Mouse (Mus musculus) ES-Bruce4 (cell line): ENCODE measurements around the gene Jmjd1c. TPM values are rescaled to one million over a fixed set of nuclear protein-coding genes. Genes with fewer than 3 reads are reported as not detected.

Experiments used
- H3K27ac ChIP-seq: 2 replicates; pipeline ENCODE4 v1.5.1; 2012; ENCODE audit warnings: low read length, inconsistent platforms; ENCODE audit not compliant: insufficient read depth
- H3K27me3 ChIP-seq: 2 replicates; pipeline ENCODE4 v1.6.1; 2012; ENCODE audit warnings: mild to moderate bottlenecking, low read length, inconsistent platforms; ENCODE audit not compliant: control insufficient read depth, poor library complexity, insufficient read depth, severe bottlenecking
- H3K36me3 ChIP-seq: 2 replicates; pipeline ENCODE4 v1.6.1; 2012; ENCODE audit warnings: inconsistent platforms, mild to moderate bottlenecking, low read length, moderate library complexity; ENCODE audit not compliant: control insufficient read depth, poor library complexity, insufficient read depth, severe bottlenecking
- H3K4me1 ChIP-seq: one replicate; pipeline ENCODE4 v1.8.1; 2011; ENCODE audit warnings: low read length; ENCODE audit not compliant: control insufficient read depth, insufficient read depth
- H3K4me3 ChIP-seq: 2 replicates; pipeline ENCODE4 v1.5.1; 2011; ENCODE audit warnings: low read depth, mild to moderate bottlenecking, low read length
- H3K9ac ChIP-seq: 2 replicates; pipeline ENCODE4 v1.6.1; 2012; ENCODE audit warnings: low read depth, mild to moderate bottlenecking, inconsistent platforms; ENCODE audit not compliant: poor library complexity, severe bottlenecking
- H3K9me3 ChIP-seq: replicated peaks from 2 replicates; pipeline ENCODE4 v1.6.1; 2012; ENCODE audit warnings: mild to moderate bottlenecking, low read length, inconsistent platforms; ENCODE audit not compliant: control insufficient read depth, poor library complexity, insufficient read depth, severe bottlenecking
- CTCF ChIP-seq: IDR thresholded peaks from one replicate; pipeline ENCODE4 v1.8.1; 2011; ENCODE audit warnings: low read depth, low read length
- EP300 ChIP-seq: IDR thresholded peaks from 2 replicates; pipeline ENCODE4 v1.6.1; 2011; ENCODE audit warnings: low read depth, low read length; ENCODE audit not compliant: insufficient read depth
- POLR2A ChIP-seq: IDR thresholded peaks from one replicate; pipeline ENCODE4 v1.8.1; 2011; ENCODE audit warnings: low read length; ENCODE audit not compliant: insufficient read depth
- polyA plus RNA-seq: library from polyadenylated mRNA; stranded (reverse); fragments of >200 nt; gene quantifications from 2 replicates; pipeline ENCODE4 v1.2.4, GENCODE M21; 2011; ENCODE audit warnings: low read depth; ENCODE audit not compliant: missing spikeins, insufficient read depth, insufficient read length

Jmjd1c gene
- polyA plus RNA-seq, 1 experiment: 141 TPM

GRCm38 (mm10) chr10:67104543-67104942, 8.6 kb downstream of the Jmjd1c start:
- H3K9ac ChIP-seq: peak overlapping the region; percentile 49
- peak; percentile 69; the same call in 1 of the 2 replicates for TF ChIP-seq EP300
- no peak for TF ChIP-seq CTCF
- no peak for TF ChIP-seq POLR2A
- peak overlapping the region; percentile 23; the same call in 1 of the 2 replicates for H3K4me3 ChIP-seq
- peaks cover 9% of the 10 kb centered on the region for H3K36me3 ChIP-seq
- H3K27ac ChIP-seq: no peak overlapping the region; the same call in 1 of the 2 replicates
- peaks cover 2% of the 10 kb centered on the region for H3K4me1 ChIP-seq
- no peaks in the 10 kb centered on the region for H3K9me3 ChIP-seq
- no peaks in the 10 kb centered on the region for H3K27me3 ChIP-seq

DNA sequence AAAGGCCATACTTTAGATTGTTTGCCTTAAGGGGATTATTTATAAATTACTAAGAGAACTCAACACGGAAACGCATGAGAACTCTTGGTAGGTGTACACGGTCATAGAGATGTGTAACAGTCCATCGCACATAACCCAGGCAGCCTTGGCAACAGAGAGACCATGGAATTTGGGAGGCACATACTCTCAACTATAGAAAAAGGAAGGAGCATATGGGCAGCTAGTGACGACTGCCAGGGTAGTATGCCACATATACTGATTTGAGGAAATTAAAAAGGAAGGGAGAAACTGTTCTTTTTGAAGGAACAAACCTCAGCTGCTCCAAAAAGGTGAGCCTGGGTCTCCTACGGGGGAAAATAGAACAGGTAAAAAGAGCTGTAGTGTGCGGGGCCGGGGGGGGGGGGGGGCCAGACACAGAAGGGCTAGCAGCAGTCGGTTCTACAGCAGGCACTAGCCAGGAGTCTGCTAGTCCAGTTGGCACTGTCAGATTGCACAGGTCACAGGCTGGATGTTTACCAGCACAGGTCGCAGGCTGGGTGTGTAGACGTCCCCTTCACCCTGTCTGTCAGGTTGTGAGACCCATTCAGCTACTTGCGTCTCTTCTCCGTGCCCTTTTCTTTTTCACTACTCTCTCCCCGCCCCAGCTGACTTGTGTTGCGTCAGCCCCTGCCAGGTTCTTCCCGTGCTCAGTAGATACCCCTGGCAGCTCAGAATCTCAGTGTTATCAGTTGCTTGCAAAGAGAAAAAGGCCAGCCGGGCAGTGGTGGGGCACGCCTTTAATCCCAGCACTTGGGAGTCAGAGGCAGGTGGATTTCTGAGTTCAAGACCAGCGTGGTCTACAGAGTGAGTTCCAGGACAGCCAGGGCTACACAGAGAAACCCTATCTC, 9.6 kb downstream of the Jmjd1c start:
- peak; percentile 36; the same call in 1 of the 2 replicates for TF ChIP-seq EP300
- TF ChIP-seq POLR2A: no peak
- peak overlapping the region; percentile 66 for H3K27ac ChIP-seq

DNA sequence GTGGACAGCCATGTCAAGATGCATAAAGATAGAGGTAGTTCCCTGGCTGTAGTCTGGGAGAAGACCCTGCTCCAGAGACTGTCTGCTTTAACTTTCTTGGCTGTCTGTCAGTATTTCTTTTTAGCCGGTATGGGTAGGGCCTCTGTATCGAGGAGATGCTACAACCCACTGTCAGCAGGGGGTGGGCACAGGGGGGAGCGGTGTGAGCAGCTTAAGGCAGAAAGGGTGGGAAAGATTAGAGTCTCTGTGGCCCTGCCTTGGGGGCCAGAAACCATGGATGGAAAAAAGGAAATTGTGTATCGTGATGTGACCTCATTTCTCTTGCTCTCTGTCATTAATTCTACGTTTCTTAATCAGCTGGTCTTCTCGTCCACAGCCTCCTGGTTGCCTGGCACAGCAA, 10.5 kb downstream of the Jmjd1c start:
- Histone ChIP-seq H3K27ac (peak overlapping the region; percentile 66), H3K9ac (peak overlapping the region; percentile 50; the same call in 1 of the 2 replicates), H3K9me3 (no peaks in the 10 kb centered on the region), H3K4me3 (peak overlapping the region; percentile 4; the same call in 1 of the 2 replicates), H3K27me3 (no peaks in the 10 kb centered on the region), H3K36me3 (peaks cover 9% of the 10 kb centered on the region), H3K4me1 (peaks cover 2% of the 10 kb centered on the region)
- TF ChIP-seq EP300: no peak
- no peak for TF ChIP-seq POLR2A
- no peak for TF ChIP-seq CTCF

More for the DNA sequence above, 9.6 kb downstream of the Jmjd1c start:
- Histone ChIP-seq H3K4me3 (peak overlapping the region; percentile 13; the same call in 1 of the 2 replicates), H3K4me1 (peaks cover 2% of the 10 kb centered on the region), H3K27me3 (no peaks in the 10 kb centered on the region), H3K36me3 (peaks cover 9% of the 10 kb centered on the region), H3K9me3 (no peaks in the 10 kb centered on the region), H3K9ac (peak overlapping the region; percentile 50; the same call in 1 of the 2 replicates)

- H3K36me3 ChIP-seq: peaks cover 7% of the 10 kb centered on the region
- H3K27ac ChIP-seq: peak overlapping the region; percentile 66
- TF ChIP-seq EP300 (0 out of 2 replicates have a peak, but pooled peaks have one; percentile 9), CTCF (no peak)
- no peaks in the 10 kb centered on the region for H3K9me3 ChIP-seq
- no peaks in the 10 kb centered on the region for H3K27me3 ChIP-seq
- H3K4me1 ChIP-seq: peaks cover 2% of the 10 kb centered on the region
- peak overlapping the region; percentile 9 for H3K4me3 ChIP-seq
- H3K9ac ChIP-seq: no peak overlapping the region
Measured at GRCm38 (mm10) chr10:67107017-67107761, 11.3 kb downstream of the Jmjd1c start.

DNA sequence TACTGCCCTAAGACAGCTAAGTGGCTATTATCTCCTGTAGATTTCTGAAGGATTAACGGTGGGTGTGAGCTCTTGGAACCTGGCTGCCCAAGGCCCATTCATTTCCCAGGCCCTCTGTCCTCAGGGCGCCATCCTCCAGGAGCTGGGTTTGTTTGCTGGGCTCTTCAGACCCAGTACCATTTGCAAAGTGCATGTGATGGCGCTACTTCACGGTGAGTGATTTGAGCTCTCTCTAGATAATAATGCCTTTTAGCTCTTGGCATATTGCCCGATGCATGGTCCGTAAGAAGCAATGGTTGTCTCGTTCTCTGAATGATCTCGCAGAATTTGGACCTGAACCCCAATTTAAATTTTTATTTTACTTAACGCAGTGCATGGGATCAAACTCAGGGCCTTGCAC, 12.2 kb downstream of the Jmjd1c start:
- H3K4me1 ChIP-seq: peaks cover 2% of the 10 kb centered on the region
- no peak overlapping the region for H3K4me3 ChIP-seq
- peak overlapping the region; percentile 24; the same call in 1 of the 2 replicates for H3K27ac ChIP-seq
- TF ChIP-seq EP300 (no peak), POLR2A (no peak), CTCF (no peak)
- no peak overlapping the region for H3K9ac ChIP-seq
- H3K36me3 ChIP-seq: peaks cover 7% of the 10 kb centered on the region
- no peaks in the 10 kb centered on the region for H3K9me3 ChIP-seq
- H3K27me3 ChIP-seq: no peaks in the 10 kb centered on the region
